Mouse (Mus musculus): ENCODE results near the gene Wnt7b. TPM values are rescaled to one million over a fixed set of nuclear protein-coding genes. Genes with fewer than 3 reads are reported as not detected.

Gene Wnt7b
- total and polyA plus RNA-seq, 3 experiments = not detected

- Histone ChIP-seq H3K4me2 (ENCODE audit: insufficient read depth, low read depth, poor library complexity, severe bottlenecking) (no peak overlapping the region), H3K9me3 (replicated peaks; ENCODE audit: low read length) (peaks cover 5% of the 10 kb centered on the region), H3K36me3 (replicated peaks in 1 of 2; ENCODE audit: control insufficient read depth in 1 of 2, insufficient read depth in 1 of 2, low read length in 1 of 2) (no peaks in the 10 kb centered on the region), H3K9ac (ENCODE audit: insufficient read depth, low read depth) (no peak overlapping the region), H3K27me3 (replicated peaks) (peaks cover 47% of the 10 kb centered on the region), H3K79me2 (replicated peaks; ENCODE audit: control insufficient read depth, extremely low read depth, insufficient read depth, poor library complexity, severe bottlenecking) (no peaks in the 10 kb centered on the region), H3K4me3 (replicated peaks in 1 of 3; ENCODE audit: low read depth in 2 of 3, low read length in 2 of 3, poor library complexity in 1 of 3) (no peak overlapping the region), H3K27ac (ENCODE audit: insufficient read depth, low read depth) (no peak overlapping the region), H3K4me1 (ENCODE audit: control insufficient read depth in 1 of 2, insufficient read depth in 2 of 2) (peaks cover 3 to 14% of the 10 kb centered on the region in 2 experiments; a peak in 3 of 4 replicates)
- dilution Hi-C loops (cut with MboI; ENCODE audit: extremely low pct_ligation_motif_present, extremely low pct_unique_long_range_greater_than_20kb, low sequenced_read_pairs) = no loop called here
- in situ Hi-C loops (cut with MboI; ENCODE audit: low pct_ligation_motif_present, low pct_unique_long_range_greater_than_20kb, low sequenced_read_pairs) = loop anchor here (5.0 to 25.0 kb wide), 3 partner anchors 92 to 402 kb away; no protein-coding TSS in a partner anchor
- no peak for TF ChIP-seq ETS1 (conservative IDR thresholded peaks at IDR 0.05; ENCODE audit: low read depth, low read length)
- TF ChIP-seq ELF1 (IDR thresholded peaks at IDR 0.05; ENCODE audit: low read depth, low read length) = no peak
- TF ChIP-seq RAD21 (IDR thresholded peaks at IDR 0.05; ENCODE audit: low read depth, low read length) = peak; percentile 66
- TF ChIP-seq HCFC1 (IDR thresholded peaks at IDR 0.05; ENCODE audit: low read depth, low read length) = no peak
- TF ChIP-seq PAX5 (IDR thresholded peaks at IDR 0.05; ENCODE audit: low read length) = no peak
- TF ChIP-seq JUN (IDR thresholded peaks at IDR 0.05; ENCODE audit: insufficient read depth, low read depth, low read length) = no peak
- no peak for TF ChIP-seq MYC (IDR thresholded peaks at IDR 0.05; ENCODE audit: low read depth, low read length)
- no peak for TF ChIP-seq RCOR1 (conservative IDR thresholded peaks at IDR 0.05; ENCODE audit: low read depth, low read length)
- no peak for TF ChIP-seq BHLHE40 (IDR thresholded peaks at IDR 0.05; ENCODE audit: low read depth, low read length)
- TF ChIP-seq NRF1 (IDR thresholded peaks at IDR 0.05; ENCODE audit: low read depth, low read length) = no peak
- no peak for TF ChIP-seq USF2 (conservative IDR thresholded peaks at IDR 0.05; ENCODE audit: low read depth, low read length)
- TF ChIP-seq POLR2A (IDR thresholded peaks at IDR 0.05; ENCODE audit: low read depth, low read length) = no peak
- TF ChIP-seq UBTF (IDR thresholded peaks at IDR 0.05; ENCODE audit: low read depth, low read length) = no peak
- TF ChIP-seq IRF4 (IDR thresholded peaks at IDR 0.05; ENCODE audit: low read depth, low read length) = 0 out of 2 replicates have a peak, but pooled peaks have one; percentile 30
- peak; percentile 49; the same call in 1 of the 2 replicates for TF ChIP-seq NELFE (IDR thresholded peaks at IDR 0.05; ENCODE audit: low read depth, low read length)
- TF ChIP-seq MAX (IDR thresholded peaks at IDR 0.05; ENCODE audit: low read length) = no peak
- no peak for TF ChIP-seq USF1 (IDR thresholded peaks at IDR 0.05; ENCODE audit: low read depth, low read length)
- TF ChIP-seq JUND (conservative IDR thresholded peaks at IDR 0.05; ENCODE audit: low read depth, low read length) = no peak
- TF ChIP-seq ZKSCAN1 (IDR thresholded peaks at IDR 0.05; ENCODE audit: borderline replicate concordance, low read depth, low read length) = no peak
- no peak for TF ChIP-seq CHD2 (IDR thresholded peaks at IDR 0.05; ENCODE audit: low read length)
- TF ChIP-seq POLR2AphosphoS2 (IDR thresholded peaks at IDR 0.05; ENCODE audit: low read depth, low read length) = no peak
- TF ChIP-seq SIN3A (IDR thresholded peaks at IDR 0.05; ENCODE audit: low read length) = no peak
- TF ChIP-seq TBP (conservative IDR thresholded peaks at IDR 0.05; ENCODE audit: low read depth, low read length) = no peak
- no peak for TF ChIP-seq ZNF384 (IDR thresholded peaks at IDR 0.05; ENCODE audit: low read depth, low read length)
- peak; percentile 72 for TF ChIP-seq ZC3H11A (IDR thresholded peaks at IDR 0.05; ENCODE audit: low read depth, low read length)
- TF ChIP-seq EP300 (IDR thresholded peaks at IDR 0.05; ENCODE audit: low read length) = no peak
- TF ChIP-seq TCF12 (IDR thresholded peaks at IDR 0.05; ENCODE audit: low read depth, low read length) = no peak
- TF ChIP-seq E2F4 (IDR thresholded peaks at IDR 0.05; ENCODE audit: insufficient replicate concordance, low read depth, low read length) = no peak
- no peak for TF ChIP-seq GABPA (IDR thresholded peaks at IDR 0.05; ENCODE audit: insufficient replicate concordance, low read depth, low read length)
- no peak for TF ChIP-seq MAFK (IDR thresholded peaks at IDR 0.05; ENCODE audit: insufficient replicate concordance, low read length)
- TF ChIP-seq KAT2A (IDR thresholded peaks at IDR 0.05; ENCODE audit: insufficient replicate concordance, low read length) = no peak
- no peak for TF ChIP-seq CHD1 (IDR thresholded peaks at IDR 0.05; ENCODE audit: low read depth, low read length)
- 0 out of 2 replicates have a peak, but pooled peaks have one; percentile 31 for TF ChIP-seq MAZ (IDR thresholded peaks at IDR 0.05; ENCODE audit: low read depth, low read length)
- no peak for TF ChIP-seq MEF2A (IDR thresholded peaks at IDR 0.05; ENCODE audit: borderline replicate concordance, low read depth, low read length)
- no peak for TF ChIP-seq ZMIZ1 (IDR thresholded peaks at IDR 0.05; ENCODE audit: low read depth, low read length)
- peak; percentile 84 to 89 for TF ChIP-seq CTCF (conservative IDR thresholded peaks at IDR 0.05 in 1 of 2, IDR thresholded peaks at IDR 0.05 in 1 of 2; ENCODE audit: low read depth in 2 of 2, low read length in 2 of 2)
- TF ChIP-seq SMC3 (IDR thresholded peaks at IDR 0.05; ENCODE audit: low read depth, low read length) = peak; percentile 96
- no peak for TF ChIP-seq MXI1 (IDR thresholded peaks at IDR 0.05; ENCODE audit: low read depth, low read length)
- DNase-seq (ENCODE audit: extremely low read depth) = peak; percentile 73
Observed at GRCm38 (mm10) chr15:85610618-85611218, 28.4 kb upstream of the Wnt7b start.
